Mouse (Mus musculus) cerebellum, postnatal 10 days (tissue): ENCODE results near the gene Fetub.
"Not testable (repeated sequence)": the region's sequence is repeated elsewhere in the genome, so short reads cannot be mapped to it uniquely, and the experiment has no call there.

ENCODE experiments used
- DNase-seq, 2 experiments: peaks; one replicate each; pipeline ENCODE4 v3.0.0; 2021; ENCODE audit warnings: mixed read lengths in 2 of 2

Gene Fetub

GRCm38 (mm10) chr16:22911986-22912385, 6.1 kb upstream of the Fetub start:
- peak; percentile 26 to 36 for DNase-seq

GRCm38 (mm10) chr16:22912886-22913285, 5.2 kb upstream of the Fetub start:
- DNase-seq: no peak

GRCm38 (mm10) chr16:22914276-22914675, 3.9 kb upstream of the Fetub start:
- no peak for DNase-seq

GRCm38 (mm10) chr16:22918664-22919312, 654 bp downstream of the Fetub start:
- DNase-seq: no peak

GRCm38 (mm10) chr16:22919971-22920854, 2.1 kb downstream of the Fetub start:
- DNase-seq: no peak

- DNase-seq: no peak
Measured at GRCm38 (mm10) chr16:22921761-22922160, 3.6 kb downstream of the Fetub start.

GRCm38 (mm10) chr16:22922433-22922832, 4.3 kb downstream of the Fetub start:
- no peak for DNase-seq

GRCm38 (mm10) chr16:22929575-22929974, 11.4 kb downstream of the Fetub start:
- DNase-seq: peak; percentile 73 to 81

- no peak for DNase-seq
Measured at GRCm38 (mm10) chr16:22931431-22932200, 13.5 kb downstream of the Fetub start.

- DNase-seq: no peak
Measured at GRCm38 (mm10) chr16:22937631-22938030, 19.5 kb downstream of the Fetub start.

- no peak for DNase-seq
Measured at GRCm38 (mm10) chr16:22938541-22938940, 20.4 kb downstream of the Fetub start.

- DNase-seq: no peak
Measured at GRCm38 (mm10) chr16:22939120-22939695, 21.1 kb downstream of the Fetub start.

GRCm38 (mm10) chr16:22941825-22942476, 23.8 kb downstream of the Fetub start:
- DNase-seq: not testable (repeated sequence)

GRCm38 (mm10) chr16:22947371-22947770, 29.2 kb downstream of the Fetub start:
- no peak for DNase-seq

GRCm38 (mm10) chr16:22950840-22951395, 32.8 kb downstream of the Fetub start, which contains the start of gene Hrg:
Gene Hrg, plus strand, starts transcription at chr16:22951072.
- DNase-seq: no peak

- peak; percentile 34 to 40 for DNase-seq
Measured at GRCm38 (mm10) chr16:22953069-22953468, 34.9 kb downstream of the Fetub start.

GRCm38 (mm10) chr16:22955397-22956084, 37.4 kb downstream of the Fetub start:
- no peak for DNase-seq

GRCm38 (mm10) chr16:22956085-22956439, 37.9 kb downstream of the Fetub start:
- no peak for DNase-seq

- no peak for DNase-seq
Measured at GRCm38 (mm10) chr16:22961073-22961472, 42.9 kb downstream of the Fetub start.

- DNase-seq: peak in 1 of 2 experiments; percentile 9
Measured at GRCm38 (mm10) chr16:22962256-22962655, 44.1 kb downstream of the Fetub start.

GRCm38 (mm10) chr16:22963293-22963692, 45.2 kb downstream of the Fetub start:
- DNase-seq: no peak
